In genomic region chr4:101717367-101718121, GRCm38 (mm10) we compare ENCODE assay signal across 8 mouse cellular contexts. TPM values are rescaled to one million over a fixed set of nuclear protein-coding genes. Genes with fewer than 3 reads are reported as not detected.
DNase-seq lines count a peak whose midpoint lies in the region; ATAC-seq lines count a peak whose summit lies in the region.

Lepr (plus strand) TSS chr4:101717404.

- no peak for ATAC-seq in heart, embryonic 14.5 days (ENCODE audit: insufficient number of reproducible peaks, insufficient read depth, low FRiP score, low read depth)
- ATAC-seq in kidney, embryonic 16.5 days (ENCODE audit: low FRiP score, low TSS enrichment), result peak; percentile 67; the same call in 1 of the 2 replicates

- H3K9ac ChIP-seq in heart, embryonic 14.5 days (ENCODE audit: low read length), result peak within 1 kb of the TSS; percentile 59
- H3K9ac ChIP-seq in kidney, embryonic 16.5 days (replicated peaks; ENCODE audit: low read length), result peak within 1 kb of the TSS; percentile 64

- H3K4me1 ChIP-seq in heart, embryonic 14.5 days (ENCODE audit: control insufficient read depth in 2 of 2, insufficient read depth in 2 of 2, low read length in 2 of 2), result peaks cover 3% of the 10 kb centered on the region in 2 experiments; a peak in 3 of 4 replicates
- H3K4me1 ChIP-seq in kidney, embryonic 16.5 days (ENCODE audit: insufficient read depth, low read length), result peaks cover 5% of the 10 kb centered on the region; the same call in 1 of the 2 replicates

- H3K4me3 ChIP-seq in heart, embryonic 14.5 days (ENCODE audit: control insufficient read depth in 1 of 2, insufficient read depth in 1 of 2, low read depth in 1 of 2, low read length in 2 of 2), result peak within 1 kb of the TSS; percentile 46 to 47
- H3K4me3 ChIP-seq in kidney, embryonic 16.5 days (ENCODE audit: low read length), result peak within 1 kb of the TSS; percentile 57

- WGBS in heart, embryonic 14.5 days, result under 1% methylated on average over 50 of the region's 50 CpGs
- WGBS in kidney, embryonic 16.5 days, result under 1% methylated on average over 50 of the region's 50 CpGs

- no peaks in the 10 kb centered on the region for H3K9me3 ChIP-seq in heart, embryonic 14.5 days (ENCODE audit: control insufficient read depth, low read length)
- H3K9me3 ChIP-seq in kidney, embryonic 16.5 days (ENCODE audit: low read length), result no peaks in the 10 kb centered on the region

- H3K27me3 ChIP-seq in heart, embryonic 14.5 days (ENCODE audit: control insufficient read depth, insufficient read depth, low read length), result peaks cover 16% of the 10 kb centered on the region; the same call in 1 of the 2 replicates
- H3K27me3 ChIP-seq in kidney, embryonic 16.5 days (ENCODE audit: insufficient read depth, low read length), result peaks cover 11% of the 10 kb centered on the region

- H3K36me3 ChIP-seq in heart, embryonic 14.5 days (ENCODE audit: control insufficient read depth, insufficient read depth, low read length), result no peaks in the 10 kb centered on the region
- H3K36me3 ChIP-seq in kidney, embryonic 16.5 days (ENCODE audit: insufficient read depth, low read length), result no peaks in the 10 kb centered on the region

- peak; percentile 37 to 54 for DNase-seq in lung, adult 18-20 months
- DNase-seq in lung, postnatal 25 days (ENCODE audit: low spot score), result no peak
- DNase-seq in embryo, embryonic 10.5 days (ENCODE audit: low spot score), result peak; percentile 58
- DNase-seq in lung, postnatal 4 days, result peak; percentile 36 to 47
- no peak for DNase-seq in thymus, adult 18-20 months
- DNase-seq in thymus, postnatal 10 days (ENCODE audit: low spot score in 2 of 2), result no peak

- no peak within 1 kb of the TSS for H3K27ac ChIP-seq in heart, embryonic 14.5 days (replicated peaks in 1 of 2; ENCODE audit: control insufficient read depth in 1 of 2, insufficient read depth in 1 of 2, low read depth in 2 of 2, low read length in 2 of 2)
- no peak within 1 kb of the TSS for H3K27ac ChIP-seq in kidney, embryonic 16.5 days (ENCODE audit: low read length)

- H3K4me2 ChIP-seq in heart, embryonic 14.5 days (ENCODE audit: low read length), result peak within 1 kb of the TSS; percentile 83
- H3K4me2 ChIP-seq in kidney, embryonic 16.5 days (replicated peaks; ENCODE audit: low read depth, low read length), result peak within 1 kb of the TSS; percentile 95

RNA-seq across cellular contexts. Expression of gene Lepr, which starts in this region (rescaled TPM):
- 1.3 TPM in 2 replicates for polyA plus RNA-seq in heart, embryonic 14.5 days (2014; fragmentation: Nextera tagmentation; extraction: Ambion mirVana)
- polyA plus RNA-seq in kidney, embryonic 16.5 days (2015; fragmentation: Nextera tagmentation; extraction: Ambion mirVana), result 5.5 TPM in 2 replicates

Comparison
In these comparisons a context has a peak if more than half of its experiments do, and no peak if none do; other contexts are left out.
1. DNase-seq: peak in lung, adult 18-20 months (2 of 2), embryo, embryonic 10.5 days (single experiment) and lung, postnatal 4 days (2 of 2); none in lung, postnatal 25 days (single experiment), thymus, adult 18-20 months (0 of 2) and thymus, postnatal 10 days (0 of 2).